ENCODE assay signal across 8 mouse cellular contexts in the genomic region with DNA sequence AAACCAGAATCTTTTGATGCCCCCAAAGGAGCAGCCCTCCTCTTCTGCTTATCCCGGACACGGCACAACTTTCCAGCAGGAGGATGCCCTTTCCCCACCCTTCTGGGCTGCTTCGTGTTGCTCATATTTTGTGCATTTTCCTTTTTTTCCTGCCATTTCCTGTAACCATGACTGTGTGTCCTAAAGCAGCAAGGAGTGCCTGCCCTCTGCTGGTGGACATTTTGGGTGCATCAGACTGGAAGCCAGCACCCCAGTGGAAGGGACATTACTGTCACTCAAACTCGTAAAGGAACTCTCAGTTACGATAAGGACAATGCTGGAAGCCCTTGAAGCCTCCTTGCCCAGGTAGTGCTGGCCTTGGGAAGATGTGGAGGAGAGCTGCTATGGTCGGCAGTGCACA. TPM values are rescaled to one million over a fixed set of nuclear protein-coding genes. Genes with fewer than 3 reads are reported as not detected.
A peak's percentile ranks its signal among the peaks of the same experiment; 100 is the strongest.
DNase-seq lines count a peak whose midpoint lies in the region; ATAC-seq lines count a peak whose summit lies in the region.

No protein-coding gene starts in this region.

- no peak overlapping the region for H3K27ac ChIP-seq in hindbrain, embryonic 10.5 days
- no peak overlapping the region for H3K27ac ChIP-seq in hindbrain, embryonic 12.5 days
- H3K27ac ChIP-seq in intestine, embryonic 16.5 days (ENCODE audit: low read length), result no peak overlapping the region

- no peak overlapping the region for H3K4me3 ChIP-seq in hindbrain, embryonic 10.5 days
- H3K4me3 ChIP-seq in hindbrain, embryonic 12.5 days, result no peak overlapping the region
- H3K4me3 ChIP-seq in intestine, embryonic 16.5 days (ENCODE audit: low read length), result no peak overlapping the region

- H3K9me3 ChIP-seq in hindbrain, embryonic 10.5 days, result no peaks in the 10 kb centered on the region
- no peaks in the 10 kb centered on the region for H3K9me3 ChIP-seq in hindbrain, embryonic 12.5 days (replicated peaks)
- H3K9me3 ChIP-seq in intestine, embryonic 16.5 days (ENCODE audit: control insufficient read depth, low read length), result no peaks in the 10 kb centered on the region

- intact Hi-C loops in left cerebral cortex, postnatal 36 days (cut with DNase I), result loop anchor here (2.0 to 5.0 kb wide), 3 partner anchors 51 to 66 kb away; partner anchors contain the start of gene Ptpn5

- no peak overlapping the region for H3K4me2 ChIP-seq in hindbrain, embryonic 12.5 days (replicated peaks)
- H3K4me2 ChIP-seq in intestine, embryonic 16.5 days (ENCODE audit: low read depth, low read length), result 0 out of 2 replicates have a peak overlapping the region, but pooled peaks have one; percentile 23

- WGBS in hindbrain, embryonic 10.5 days, result 55% methylated on average over 6 of the region's 6 CpGs
- WGBS in hindbrain, embryonic 12.5 days, result 49% methylated on average over 6 of the region's 6 CpGs
- WGBS in intestine, embryonic 16.5 days, result 22% methylated on average over 6 of the region's 6 CpGs

- H3K9ac ChIP-seq in hindbrain, embryonic 12.5 days, result no peak overlapping the region
- peak overlapping the region; percentile 26; the same call in 1 of the 2 replicates for H3K9ac ChIP-seq in intestine, embryonic 16.5 days (ENCODE audit: low read depth, low read length)

- DNase-seq in hindbrain, embryonic 10.5 days (ENCODE audit: low spot score), result peak; percentile 53
- peak; percentile 63 for DNase-seq in cerebellum, adult 9-10 months
- peak; percentile 55 for DNase-seq in gastrocnemius, adult 18-20 months (ENCODE audit: low spot score)
- DNase-seq in left cerebral cortex, postnatal 36 days (ENCODE audit: low spot score in 2 of 2), result peak; percentile 41 to 64
- DNase-seq in spleen, postnatal 4 days (ENCODE audit: low spot score in 2 of 2), result peak; percentile 51 to 76

- no peak; the same call in 1 of the 2 replicates for ATAC-seq in hindbrain, embryonic 12.5 days (ENCODE audit: low FRiP score)
- ATAC-seq in intestine, embryonic 16.5 days, result peak; percentile 52
- peak; percentile 61; the same call in 1 of the 2 replicates for ATAC-seq in monocyte, adult 5-6 weeks (replicated peaks; ENCODE audit: insufficient number of reproducible peaks, low FRiP score, low TSS enrichment, poor library complexity, severe bottlenecking)

- peaks cover 3% of the 10 kb centered on the region; the same call in 1 of the 2 replicates for H3K36me3 ChIP-seq in hindbrain, embryonic 10.5 days
- peaks cover 41% of the 10 kb centered on the region for H3K36me3 ChIP-seq in hindbrain, embryonic 12.5 days
- H3K36me3 ChIP-seq in intestine, embryonic 16.5 days (ENCODE audit: control insufficient read depth, insufficient read depth, low read length), result no peaks in the 10 kb centered on the region

- H3K4me1 ChIP-seq in hindbrain, embryonic 10.5 days (replicated peaks), result no peaks in the 10 kb centered on the region
- H3K4me1 ChIP-seq in hindbrain, embryonic 12.5 days, result peaks cover 3% of the 10 kb centered on the region; the same call in 1 of the 2 replicates
- H3K4me1 ChIP-seq in intestine, embryonic 16.5 days (ENCODE audit: control insufficient read depth, insufficient read depth, low read length), result peaks cover 7% of the 10 kb centered on the region

- H3K27me3 ChIP-seq in hindbrain, embryonic 10.5 days (ENCODE audit: insufficient read depth, poor library complexity, severe bottlenecking), result no peaks in the 10 kb centered on the region
- no peaks in the 10 kb centered on the region for H3K27me3 ChIP-seq in hindbrain, embryonic 12.5 days
- H3K27me3 ChIP-seq in intestine, embryonic 16.5 days (replicated peaks; ENCODE audit: control insufficient read depth, insufficient read depth, low read length), result no peaks in the 10 kb centered on the region

RNA-seq across cellular contexts. Expression of gene Tmem86a, which starts 30.9 kb away (rescaled TPM):
- polyA plus RNA-seq in hindbrain, embryonic 10.5 days (2016; fragmentation: Nextera tagmentation; extraction: Ambion mirVana), result 11.2 and 12.8 TPM in 2 replicates
- 19.2 and 20.2 TPM in 2 replicates for polyA plus RNA-seq in hindbrain, embryonic 12.5 days (2016; fragmentation: Nextera tagmentation; extraction: Ambion mirVana)
- total RNA-seq in gastrocnemius, adult 18-20 months (2021), result 1 to 10 TPM; 3.2 to 4.1 TPM
- 59.3 and 63.1 TPM in 2 replicates for polyA plus RNA-seq in intestine, embryonic 16.5 days (2015; fragmentation: Nextera tagmentation; extraction: Ambion mirVana)
- total RNA-seq in left cerebral cortex, postnatal 36 days (2021), result 10 to 100 TPM; 15.1 to 17.1 TPM
- 3.2 to 7.5 TPM (median 4.8 TPM) in 3 replicates for total RNA-seq in monocyte, adult 5-6 weeks (2017)

RNA-seq across cellular contexts. Expression of gene Ptpn5, which starts 52.2 kb away (rescaled TPM):
- polyA plus RNA-seq in hindbrain, embryonic 10.5 days (2016; fragmentation: Nextera tagmentation; extraction: Ambion mirVana), result 10.7 and 30.9 TPM in 2 replicates
- 63.1 and 68.9 TPM in 2 replicates for polyA plus RNA-seq in hindbrain, embryonic 12.5 days (2016; fragmentation: Nextera tagmentation; extraction: Ambion mirVana)
- total RNA-seq in gastrocnemius, adult 18-20 months (2021), result not detected
- polyA plus RNA-seq in intestine, embryonic 16.5 days (2015; fragmentation: Nextera tagmentation; extraction: Ambion mirVana), result 1.1 and 1.3 TPM in 2 replicates
- 100 to 1,000 TPM; 149 to 184 TPM for total RNA-seq in left cerebral cortex, postnatal 36 days (2021)
- total RNA-seq in monocyte, adult 5-6 weeks (2017), result 1.6 TPM in 1 of 3 replicates, not detected in the others

Comparison
In these comparisons a context has a peak if more than half of its experiments do, and no peak if none do; other contexts are left out.
1. RNA of gene Ptpn5, which starts 52.2 kb away (total RNA-seq): 149 to 184 TPM in left cerebral cortex, postnatal 36 days; not detected in gastrocnemius, adult 18-20 months and 1.6 TPM in monocyte, adult 5-6 weeks; every median in the first group is over 10 times any median in the second.
2. Peak in every context shown above with its lines, with median percentiles within 50 percentile points of each other: DNase-seq.